Mouse (Mus musculus) myocyte (in vitro differentiated cells): Measurements from ENCODE around the gene Hrnr. TPM values are rescaled to one million over a fixed set of nuclear protein-coding genes. Genes with fewer than 3 reads are reported as not detected.

Source experiments
- H3K27me3 ChIP-seq: one replicate; pipeline ENCODE4 v1.6.1; 2011; ENCODE audit not compliant: control insufficient read depth, insufficient read depth, insufficient read length
- H3K36me3 ChIP-seq: one replicate; pipeline ENCODE4 v1.6.1; 2011; ENCODE audit not compliant: control insufficient read depth, insufficient read depth
- H3K4me2 ChIP-seq: one replicate; pipeline ENCODE4 v1.6.1; 2011; ENCODE audit warnings: low read depth, control low read depth
- H3K4me3 ChIP-seq: one replicate; pipeline ENCODE4 v1.5.1; 2011; ENCODE audit warnings: mild to moderate bottlenecking, control low read depth, moderate library complexity
- H3K79me2 ChIP-seq: one replicate; pipeline ENCODE4 v1.6.1; 2011; ENCODE audit not compliant: control insufficient read depth, insufficient read depth
- H3ac ChIP-seq: one replicate; pipeline ENCODE4 v1.6.1; 2011; ENCODE audit not compliant: control insufficient read depth, insufficient read length
- CEBPB ChIP-seq: IDR thresholded peaks from 2 replicates; pipeline ENCODE4 v1.6.1; 2011; ENCODE audit warnings: mild to moderate bottlenecking, moderate library complexity; ENCODE audit not compliant: poor library complexity, insufficient read depth, severe bottlenecking
- E2F4 ChIP-seq: IDR thresholded peaks from one replicate; pipeline ENCODE4 v1.6.1; 2011; ENCODE audit warnings: mild to moderate bottlenecking, control low read depth, moderate library complexity; ENCODE audit not compliant: insufficient read depth
- MAX ChIP-seq: IDR thresholded peaks from one replicate; pipeline ENCODE4 v1.6.1; 2011; ENCODE audit warnings: low read depth, mild to moderate bottlenecking, control low read depth
- MYOD1 ChIP-seq, 3 experiments: IDR thresholded peaks; one replicate each; pipeline ENCODE4 v1.6.1; 2011; ENCODE audit warnings: control low read depth in 2 of 3, low read depth in 2 of 3, mild to moderate bottlenecking in 2 of 3, moderate library complexity in 1 of 3; ENCODE audit not compliant: insufficient read length in 2 of 3, control insufficient read depth in 1 of 3
- MYOG ChIP-seq, 3 experiments: IDR thresholded peaks; one replicate each; pipeline ENCODE4 v1.6.1; 2011; ENCODE audit warnings: control low read depth in 2 of 3, low read depth in 2 of 3, mild to moderate bottlenecking in 2 of 3; ENCODE audit not compliant: insufficient read length in 2 of 3, control insufficient read depth in 1 of 3, insufficient read depth in 1 of 3
- POLR2A ChIP-seq: IDR thresholded peaks from one replicate; pipeline ENCODE4 v1.6.1; 2011; ENCODE audit warnings: low read depth, mild to moderate bottlenecking, control low read depth, moderate library complexity; ENCODE audit not compliant: insufficient read length
- POLR2AphosphoS2 ChIP-seq: IDR thresholded peaks from one replicate; pipeline ENCODE4 v1.6.1; 2011; ENCODE audit warnings: low read depth, control low read depth; ENCODE audit not compliant: insufficient read length
- REST ChIP-seq: IDR thresholded peaks from one replicate; pipeline ENCODE4 v1.6.1; 2011; ENCODE audit warnings: mild to moderate bottlenecking, control low read depth, moderate library complexity; ENCODE audit not compliant: insufficient read depth, insufficient read length
- SRF ChIP-seq: IDR thresholded peaks from one replicate; pipeline ENCODE4 v1.6.1; 2011; ENCODE audit warnings: low read depth; ENCODE audit not compliant: control insufficient read depth, insufficient read length
- TCF12 ChIP-seq: IDR thresholded peaks from one replicate; pipeline ENCODE4 v1.6.1; 2011; ENCODE audit warnings: mild to moderate bottlenecking, control low read depth; ENCODE audit not compliant: poor library complexity, insufficient read depth, severe bottlenecking
- TCF3 ChIP-seq: IDR thresholded peaks from one replicate; pipeline ENCODE4 v1.6.1; 2011; ENCODE audit warnings: low read depth, control low read depth; ENCODE audit not compliant: insufficient read length
- USF1 ChIP-seq: IDR thresholded peaks from one replicate; pipeline ENCODE4 v1.6.1; 2011; ENCODE audit warnings: low read depth, mild to moderate bottlenecking, control low read depth, moderate library complexity
- polyA plus RNA-seq: library from polyadenylated mRNA; unstranded; fragments of >200 nt; fragmentation: generic; extraction: Trizol; gene quantifications from one replicate; pipeline ENCODE4 v1.2.1, GENCODE M21; 2012; ENCODE audit warnings: missing spikeins

Gene Hrnr
- polyA plus RNA-seq: not detected

- Histone ChIP-seq H3K4me3 (no peak within 1 kb of the TSS), H3K4me2 (no peak within 1 kb of the TSS), H3K27me3 (no peaks in the 10 kb centered on the region), H3ac (no peak within 1 kb of the TSS), H3K36me3 (no peaks in the 10 kb centered on the region), H3K79me2 (no peaks in the 10 kb centered on the region)
- TF ChIP-seq USF1: no peak
- TF ChIP-seq REST: no peak
- no peak for TF ChIP-seq MAX
- TF ChIP-seq MYOD1 (IDR thresholded peaks at IDR 0.05; ENCODE audit: control insufficient read depth in 1 of 3, insufficient read length in 2 of 3, low read depth in 2 of 3): no peak
- no peak for TF ChIP-seq TCF12
- TF ChIP-seq CEBPB: no peak
- TF ChIP-seq TCF3: no peak
- TF ChIP-seq MYOG (IDR thresholded peaks at IDR 0.05; ENCODE audit: control insufficient read depth in 1 of 3, insufficient read depth in 1 of 3, insufficient read length in 2 of 3, low read depth in 2 of 3): no peak
- TF ChIP-seq POLR2A: no peak
- no peak for TF ChIP-seq POLR2AphosphoS2
- no peak for TF ChIP-seq SRF
- no peak for TF ChIP-seq E2F4
These were observed at the start of gene Hrnr for GRCm38 (mm10) chr3:93319449-93319848. Hrnr (plus strand) TSS chr3:93319749.

- no peak for TF ChIP-seq E2F4
- TF ChIP-seq USF1: no peak
- TF ChIP-seq POLR2AphosphoS2: no peak
- TF ChIP-seq MYOD1 (IDR thresholded peaks at IDR 0.05; ENCODE audit: control insufficient read depth in 1 of 3, insufficient read length in 2 of 3, low read depth in 2 of 3): no peak
- no peak for TF ChIP-seq POLR2A
- TF ChIP-seq TCF12: no peak
- no peak for TF ChIP-seq TCF3
- TF ChIP-seq MAX: no peak
- no peak for TF ChIP-seq SRF
- no peak for TF ChIP-seq CEBPB
- TF ChIP-seq REST: no peak
- TF ChIP-seq MYOG (IDR thresholded peaks at IDR 0.05; ENCODE audit: control insufficient read depth in 1 of 3, insufficient read depth in 1 of 3, insufficient read length in 2 of 3, low read depth in 2 of 3): no peak
- Histone ChIP-seq H3K4me3 (no peak within 1 kb of the TSS), H3ac (no peak within 1 kb of the TSS), H3K27me3 (no peaks in the 10 kb centered on the region), H3K79me2 (no peaks in the 10 kb centered on the region), H3K4me2 (no peak within 1 kb of the TSS), H3K36me3 (no peaks in the 10 kb centered on the region)
These were observed 46.3 kb upstream of the Hrnr start, which contains the start of gene Flg for GRCm38 (mm10) chr3:93273223-93273622. Flg (plus strand) TSS chr3:93273523.

GRCm38 (mm10) chr3:93297542-93297941 lies 22.0 kb upstream of the Hrnr start:
- no peak overlapping the region for H3K4me2 ChIP-seq
- H3K79me2 ChIP-seq: no peaks in the 10 kb centered on the region
- no peaks in the 10 kb centered on the region for H3K36me3 ChIP-seq
- no peak overlapping the region for H3ac ChIP-seq
- H3K4me3 ChIP-seq: no peak overlapping the region
- TF ChIP-seq SRF (no peak), MYOD1 (IDR thresholded peaks at IDR 0.05; ENCODE audit: control insufficient read depth in 1 of 3, insufficient read length in 2 of 3, low read depth in 2 of 3) (no peak), MAX (no peak), E2F4 (no peak), TCF12 (no peak), MYOG (IDR thresholded peaks at IDR 0.05; ENCODE audit: control insufficient read depth in 1 of 3, insufficient read depth in 1 of 3, insufficient read length in 2 of 3, low read depth in 2 of 3) (no peak), CEBPB (no peak), USF1 (no peak), TCF3 (no peak), POLR2AphosphoS2 (no peak), POLR2A (no peak), REST (no peak)
- H3K27me3 ChIP-seq: no peaks in the 10 kb centered on the region

GRCm38 (mm10) chr3:93299832-93300231 lies 19.7 kb upstream of the Hrnr start:
- no peaks in the 10 kb centered on the region for H3K79me2 ChIP-seq

More at GRCm38 (mm10) chr3:93299832-93300231, 19.7 kb upstream of the Hrnr start:
- H3K4me3 ChIP-seq: no peak overlapping the region
- TF ChIP-seq SRF (no peak), MAX (no peak), POLR2A (no peak), MYOG (IDR thresholded peaks at IDR 0.05; ENCODE audit: control insufficient read depth in 1 of 3, insufficient read depth in 1 of 3, insufficient read length in 2 of 3, low read depth in 2 of 3) (no peak), USF1 (no peak), REST (no peak), E2F4 (no peak), MYOD1 (IDR thresholded peaks at IDR 0.05; ENCODE audit: control insufficient read depth in 1 of 3, insufficient read length in 2 of 3, low read depth in 2 of 3) (no peak), TCF3 (no peak), POLR2AphosphoS2 (no peak), CEBPB (no peak), TCF12 (no peak)
- H3K36me3 ChIP-seq: no peaks in the 10 kb centered on the region
- no peak overlapping the region for H3ac ChIP-seq
- no peaks in the 10 kb centered on the region for H3K27me3 ChIP-seq
- H3K4me2 ChIP-seq: no peak overlapping the region
